Mouse (Mus musculus) lung, embryonic 15.5 days (tissue): ENCODE measurements at regions not wholly inside any gene's neighbourhood (a gene's known extent, or its start where the extent isn't known, plus 50 kb on each side); places are given as distances from the start of the nearest gene placed in this dataset.
A peak's percentile ranks its signal among the peaks of the same experiment; 100 is the strongest.

ENCODE experiments used
- ATAC-seq: fragments of 200-750 bp; cut with Nextera tagmentation; 2 replicates; pipeline ENCODE4 v1.8.0; 2017; ENCODE audit warnings: moderate number of reproducible peaks, borderline replicate concordance; ENCODE audit not compliant: low FRiP score, low TSS enrichment; ENCODE audit errors: extremely low read depth
- H3K27ac ChIP-seq: fragments of 300-500 bp; sonication (generic); 2 replicates; pipeline ENCODE4 v1.5.1; 2015; ENCODE audit warnings: moderate library complexity, mild to moderate bottlenecking, inconsistent platforms
- H3K27me3 ChIP-seq: fragments of 300-500 bp; sonication (generic); 2 replicates; pipeline ENCODE4 v1.6.1; 2015; ENCODE audit warnings: inconsistent platforms
- H3K36me3 ChIP-seq: fragments of 300-500 bp; sonication (generic); 2 replicates; pipeline ENCODE4 v1.6.1; 2015; ENCODE audit warnings: inconsistent platforms
- H3K4me1 ChIP-seq: fragments of 300-500 bp; sonication (generic); 2 replicates; pipeline ENCODE4 v1.6.1; 2015; ENCODE audit warnings: inconsistent platforms
- H3K4me2 ChIP-seq: fragments of 300-500 bp; sonication (generic); 2 replicates; pipeline ENCODE4 v1.6.1; 2015; ENCODE audit warnings: inconsistent platforms, mild to moderate bottlenecking, moderate library complexity
- H3K4me3 ChIP-seq: fragments of 300-500 bp; sonication (generic); 2 replicates; pipeline ENCODE4 v1.5.1; 2015; ENCODE audit warnings: mild to moderate bottlenecking, inconsistent platforms
- H3K9ac ChIP-seq: fragments of 300-500 bp; sonication (generic); 2 replicates; pipeline ENCODE4 v1.6.1; 2015; ENCODE audit warnings: inconsistent platforms
- H3K9me3 ChIP-seq: fragments of 300-500 bp; sonication (generic); 2 replicates; pipeline ENCODE4 v1.6.1; 2016; ENCODE audit warnings: inconsistent platforms
- WGBS: fragments of 180-500 bp; shearing (Covaris S2); methylation state at CpG from one replicate; pipeline ENCODE4 v1.1.7; 2015; 5-methylcytosine and 5-hydroxymethylcytosine counted together

DNA sequence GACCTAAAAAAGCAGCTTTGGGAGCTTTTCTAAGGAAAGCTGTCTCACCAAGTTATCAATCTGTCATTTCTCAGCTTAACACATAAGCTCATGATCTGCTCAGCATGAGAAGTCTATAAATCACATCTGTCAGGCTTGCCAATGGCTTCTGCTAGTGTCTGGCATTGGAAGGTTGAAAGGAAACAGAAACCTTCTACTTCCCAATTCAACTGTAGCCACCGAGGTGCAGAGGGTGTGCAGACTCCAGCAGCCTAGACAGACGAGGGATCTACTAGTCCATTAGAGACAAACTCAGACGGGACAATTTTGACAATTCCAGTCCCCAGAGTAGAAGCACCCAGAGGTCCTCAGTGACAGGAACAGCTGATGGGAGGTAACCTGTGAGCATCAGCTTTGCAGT lies 103.0 kb downstream of the Nab1 start:
- Histone ChIP-seq H3K4me3 (no peak overlapping the region), H3K27me3 (no peaks in the 10 kb centered on the region), H3K9ac (no peak overlapping the region), H3K9me3 (no peaks in the 10 kb centered on the region), H3K36me3 (no peaks in the 10 kb centered on the region), H3K4me2 (no peak overlapping the region), H3K27ac (no peak overlapping the region), H3K4me1 (no peaks in the 10 kb centered on the region)
- WGBS: 30% methylated on average over 3 of the region's 3 CpGs
- ATAC-seq: no peak

DNA sequence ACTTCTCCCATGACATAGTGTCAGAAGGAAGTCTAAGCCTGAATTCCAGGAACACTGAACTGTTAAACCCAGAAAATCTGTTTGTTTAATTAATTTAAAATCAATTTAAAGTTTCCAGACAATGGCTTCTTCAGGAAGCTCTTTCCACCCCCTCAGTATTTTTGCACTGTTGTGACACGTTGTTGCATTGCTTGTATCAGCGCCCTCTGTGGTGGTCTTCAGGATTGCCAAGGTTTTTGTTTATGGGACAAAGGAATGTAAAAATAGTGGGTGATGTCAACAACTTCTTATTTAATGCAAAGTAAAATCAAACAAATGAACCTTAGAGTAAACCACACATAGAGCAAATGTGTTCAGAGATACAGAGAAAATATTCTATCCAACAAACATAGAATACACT lies 107.5 kb downstream of the Nab1 start:
- Histone ChIP-seq H3K4me3 (no peak overlapping the region), H3K9me3 (no peaks in the 10 kb centered on the region), H3K27ac (no peak overlapping the region), H3K4me1 (no peaks in the 10 kb centered on the region), H3K4me2 (no peak overlapping the region), H3K36me3 (no peaks in the 10 kb centered on the region), H3K27me3 (no peaks in the 10 kb centered on the region), H3K9ac (no peak overlapping the region)
- no peak for ATAC-seq
- WGBS: 42% methylated on average over 2 of the region's 2 CpGs

DNA sequence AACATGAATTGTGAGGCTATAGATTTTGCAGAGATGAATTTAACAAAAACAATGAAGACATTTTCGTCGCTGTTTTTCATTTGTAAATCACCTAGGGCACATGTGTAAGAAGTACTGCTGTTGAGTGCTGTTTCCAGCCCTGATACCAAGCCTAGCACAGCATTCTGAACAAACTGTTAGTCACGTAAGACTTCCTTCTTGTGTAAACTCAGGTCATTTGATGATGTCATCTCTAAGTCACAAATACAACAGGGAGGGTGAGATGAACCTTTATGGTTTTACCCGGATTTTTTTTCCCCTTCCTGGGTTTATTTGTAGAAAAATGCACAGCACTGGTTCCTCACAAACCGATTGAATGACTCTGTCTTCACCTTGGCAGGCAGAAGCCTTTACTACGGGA lies 111.6 kb downstream of the Nab1 start:
- 63% methylated on average over 6 of the region's 6 CpGs for WGBS
- Histone ChIP-seq H3K36me3 (no peaks in the 10 kb centered on the region), H3K9me3 (no peaks in the 10 kb centered on the region), H3K9ac (no peak overlapping the region), H3K4me1 (no peaks in the 10 kb centered on the region), H3K4me2 (no peak overlapping the region), H3K4me3 (no peak overlapping the region), H3K27ac (no peak overlapping the region), H3K27me3 (no peaks in the 10 kb centered on the region)
- ATAC-seq: no peak

DNA sequence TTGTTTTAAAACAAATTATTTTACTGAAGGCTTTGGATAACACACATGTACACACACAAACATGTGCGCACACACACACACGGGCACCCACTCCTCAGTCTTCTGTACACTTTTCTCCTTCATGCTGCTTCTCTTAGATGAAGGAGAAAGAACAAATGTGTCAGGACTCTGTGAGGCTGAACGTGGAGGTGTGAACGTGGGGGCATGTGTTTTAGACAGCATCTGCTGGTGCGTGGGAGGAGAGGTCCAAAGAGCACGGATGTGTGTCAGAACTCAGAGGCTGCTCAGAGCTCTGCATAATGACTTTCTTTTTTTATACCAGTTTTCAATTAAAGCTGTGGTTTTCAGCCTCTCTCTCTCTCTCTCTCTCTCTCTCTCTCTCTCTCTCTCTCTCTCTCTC lies 112.4 kb downstream of the Nab1 start:
- Histone ChIP-seq H3K9ac (no peak overlapping the region), H3K4me1 (no peaks in the 10 kb centered on the region), H3K9me3 (no peaks in the 10 kb centered on the region), H3K4me3 (no peak overlapping the region), H3K36me3 (no peaks in the 10 kb centered on the region), H3K27me3 (no peaks in the 10 kb centered on the region), H3K27ac (no peak overlapping the region), H3K4me2 (no peak overlapping the region)
- ATAC-seq: no peak
- WGBS: 51% methylated on average over 6 of the region's 6 CpGs

DNA sequence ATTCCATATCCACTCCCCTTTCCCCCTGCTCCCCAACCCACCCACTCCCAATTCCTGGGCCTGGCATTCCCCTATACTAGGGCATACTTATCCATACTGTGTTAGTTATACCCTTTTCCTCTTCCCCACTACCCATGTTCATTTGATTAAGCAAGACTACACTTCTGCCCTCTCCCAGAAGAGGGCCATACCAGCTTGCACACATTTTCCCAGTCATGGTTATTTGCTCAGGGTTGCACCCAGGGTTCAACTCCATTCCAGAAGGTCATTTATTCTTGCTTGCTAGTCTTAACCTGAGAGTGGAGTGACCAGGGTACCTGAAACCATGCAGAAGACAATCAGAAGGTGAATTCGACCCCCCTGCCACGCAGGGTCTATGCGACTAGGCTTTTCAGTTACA lies 113.4 kb downstream of the Nab1 start:
- WGBS: 74% methylated on average over 3 of the region's 3 CpGs
- Histone ChIP-seq H3K36me3 (no peaks in the 10 kb centered on the region), H3K9me3 (no peaks in the 10 kb centered on the region), H3K4me1 (no peaks in the 10 kb centered on the region), H3K4me3 (no peak overlapping the region), H3K4me2 (no peak overlapping the region), H3K27me3 (no peaks in the 10 kb centered on the region), H3K9ac (no peak overlapping the region), H3K27ac (no peak overlapping the region)
- no peak for ATAC-seq

DNA sequence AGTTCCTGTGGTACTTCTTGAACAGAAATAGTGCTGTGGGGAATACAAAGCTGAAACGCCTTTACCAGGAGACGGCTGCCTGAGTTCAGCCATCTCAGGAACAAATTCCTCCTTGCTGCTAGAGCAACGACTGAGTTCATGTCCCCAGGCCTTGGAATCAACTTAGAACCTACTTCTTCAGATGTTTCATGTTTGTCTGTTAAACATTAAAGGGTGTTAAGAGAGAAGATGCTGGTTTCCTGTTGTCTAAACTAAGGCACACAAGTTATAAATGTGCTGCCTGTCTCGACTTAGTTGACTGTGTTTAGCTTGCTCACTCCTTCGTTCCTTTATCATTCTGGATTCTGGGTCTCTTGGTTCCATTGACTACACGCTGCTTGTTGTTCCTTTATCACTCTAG lies 125.2 kb downstream of the Nab1 start:
- no peak for ATAC-seq
- H3K36me3 ChIP-seq: no peaks in the 10 kb centered on the region
- H3K9me3 ChIP-seq: no peaks in the 10 kb centered on the region
- H3K4me1 ChIP-seq: no peaks in the 10 kb centered on the region
- H3K27ac ChIP-seq: no peak overlapping the region
- no peak overlapping the region for H3K9ac ChIP-seq
- 61% methylated on average over 6 of the region's 6 CpGs for WGBS
- no peak overlapping the region for H3K4me3 ChIP-seq
- no peaks in the 10 kb centered on the region for H3K27me3 ChIP-seq
- H3K4me2 ChIP-seq: no peak overlapping the region

DNA sequence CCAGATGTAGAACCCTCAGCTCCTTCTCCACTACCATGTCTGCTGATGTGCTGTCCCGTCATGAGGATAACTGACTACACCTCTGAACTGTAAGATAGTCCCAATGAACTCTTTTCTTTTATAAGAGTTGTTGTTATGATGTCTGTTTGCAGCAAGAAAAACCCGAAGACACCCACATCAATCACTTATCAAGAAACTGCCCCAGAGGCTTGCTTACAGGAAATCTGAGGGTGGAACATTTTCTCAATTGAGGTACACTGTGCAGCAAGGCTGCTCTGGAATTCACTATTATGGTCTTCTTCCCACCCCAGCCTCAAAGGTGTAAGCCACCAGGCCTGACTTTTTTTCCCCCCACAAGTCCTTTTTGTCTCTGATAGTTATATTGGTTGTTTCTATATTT lies 125.8 kb downstream of the Nab1 start:
- ATAC-seq: no peak
- H3K9me3 ChIP-seq: no peaks in the 10 kb centered on the region
- 79% methylated on average over 2 of the region's 2 CpGs for WGBS

DNA sequence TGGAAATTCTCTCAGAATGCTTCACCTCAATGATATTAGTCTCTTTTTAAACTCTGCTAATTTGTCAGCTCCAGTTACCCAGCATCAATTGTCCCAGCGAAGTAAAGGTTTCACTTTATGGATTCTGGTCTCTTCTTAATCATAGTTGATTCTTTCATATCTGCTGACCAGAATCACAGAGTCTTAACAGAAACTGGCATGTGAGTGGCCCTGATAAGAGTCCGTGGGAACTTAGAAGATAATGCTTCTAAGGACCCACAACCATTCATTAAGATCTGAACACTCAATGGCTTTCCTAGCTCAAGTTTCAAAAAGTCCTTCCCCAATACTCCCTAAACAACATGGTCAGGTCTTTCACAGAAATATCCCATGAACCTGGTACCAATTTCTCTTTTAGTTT lies 126.7 kb downstream of the Nab1 start:
- ATAC-seq: no peak
- WGBS: 76% methylated on average over 2 of the region's 2 CpGs
- H3K9ac ChIP-seq: no peak overlapping the region
- no peaks in the 10 kb centered on the region for H3K9me3 ChIP-seq
- H3K27me3 ChIP-seq: no peaks in the 10 kb centered on the region
- H3K36me3 ChIP-seq: no peaks in the 10 kb centered on the region
- no peak overlapping the region for H3K27ac ChIP-seq
- no peaks in the 10 kb centered on the region for H3K4me1 ChIP-seq
- H3K4me3 ChIP-seq: no peak overlapping the region
- H3K4me2 ChIP-seq: no peak overlapping the region

More for the DNA sequence above, 125.8 kb downstream of the Nab1 start:
- Histone ChIP-seq H3K36me3 (no peaks in the 10 kb centered on the region), H3K27ac (no peak overlapping the region), H3K4me3 (no peak overlapping the region), H3K27me3 (no peaks in the 10 kb centered on the region), H3K4me1 (no peaks in the 10 kb centered on the region), H3K4me2 (no peak overlapping the region), H3K9ac (no peak overlapping the region)

DNA sequence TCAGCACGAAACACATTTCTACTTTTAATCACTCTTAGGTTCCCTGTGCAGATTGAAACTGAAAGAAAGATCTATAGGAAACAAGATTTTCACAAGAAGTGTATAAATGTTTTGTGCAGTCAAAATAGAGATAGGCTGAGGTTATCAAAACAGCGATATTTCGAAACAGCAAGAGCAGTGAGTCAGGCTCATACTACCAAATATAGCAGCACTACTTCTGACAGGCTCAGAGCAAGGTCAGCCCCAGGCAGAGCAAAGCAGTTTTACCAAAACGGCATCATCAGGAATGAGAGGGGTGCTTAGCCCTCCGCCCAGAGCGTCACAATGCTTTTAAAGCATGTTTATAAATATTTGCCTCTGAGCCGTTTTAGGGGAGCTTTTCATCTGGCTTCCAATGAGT lies 133.4 kb upstream of the Gls start:
- no peak overlapping the region for H3K4me3 ChIP-seq
- no peaks in the 10 kb centered on the region for H3K4me1 ChIP-seq
- no peak overlapping the region for H3K27ac ChIP-seq
- H3K4me2 ChIP-seq: no peak overlapping the region
- peaks cover 5% of the 10 kb centered on the region; the same call in 1 of the 2 replicates for H3K27me3 ChIP-seq
- no peak for ATAC-seq
- no peaks in the 10 kb centered on the region for H3K36me3 ChIP-seq
- no peak overlapping the region for H3K9ac ChIP-seq
- 50% methylated on average over 7 of the region's 7 CpGs for WGBS
- H3K9me3 ChIP-seq: no peaks in the 10 kb centered on the region

DNA sequence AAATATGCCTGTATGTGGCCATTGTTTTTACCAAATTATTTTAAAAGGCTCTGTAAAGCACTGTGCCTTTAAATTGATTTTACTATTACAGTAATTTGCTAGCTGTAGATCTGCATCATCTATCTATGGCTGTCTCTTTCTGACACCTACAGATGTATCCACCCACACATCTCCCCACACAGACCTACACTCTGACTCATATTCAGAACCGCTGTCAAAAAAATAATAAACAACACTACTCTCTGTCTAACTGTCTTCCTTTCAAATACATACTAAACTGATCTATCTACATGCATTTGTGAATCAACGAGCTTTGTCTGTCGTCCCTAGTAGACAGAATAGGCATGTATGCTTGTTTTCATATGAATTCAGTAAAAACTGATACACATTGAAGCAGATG lies 130.6 kb upstream of the Gls start:
- 62% methylated on average over 3 of the region's 3 CpGs for WGBS
- no peak for ATAC-seq

DNA sequence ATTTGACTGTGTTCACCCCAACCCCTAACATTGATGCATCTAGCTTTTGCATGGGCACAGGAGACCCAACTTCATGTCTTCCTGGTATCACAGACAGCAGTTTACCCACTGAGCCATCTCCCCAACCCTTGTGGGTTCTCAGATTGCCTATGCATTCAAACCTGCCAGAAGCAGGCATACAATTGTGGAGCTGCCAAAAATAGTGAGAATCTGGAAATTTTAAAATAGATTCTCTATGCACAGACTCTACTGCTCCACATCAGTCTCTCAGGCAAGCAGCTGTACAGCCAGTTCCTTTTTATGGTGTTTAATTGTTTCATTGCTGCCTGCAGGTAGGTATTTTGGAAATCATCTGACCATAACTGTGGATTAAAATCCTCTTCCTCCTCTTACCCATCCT lies 129.9 kb upstream of the Gls start:
- Histone ChIP-seq H3K36me3 (no peaks in the 10 kb centered on the region), H3K27me3 (peaks cover 5% of the 10 kb centered on the region; the same call in 1 of the 2 replicates), H3K9me3 (no peaks in the 10 kb centered on the region), H3K27ac (no peak overlapping the region), H3K4me1 (no peaks in the 10 kb centered on the region), H3K9ac (no peak overlapping the region), H3K4me3 (no peak overlapping the region), H3K4me2 (no peak overlapping the region)
- ATAC-seq: no peak

More for the DNA sequence above, 130.6 kb upstream of the Gls start:
- Histone ChIP-seq H3K4me1 (no peaks in the 10 kb centered on the region), H3K36me3 (no peaks in the 10 kb centered on the region), H3K4me2 (no peak overlapping the region), H3K27me3 (peaks cover 5% of the 10 kb centered on the region; the same call in 1 of the 2 replicates), H3K9me3 (no peaks in the 10 kb centered on the region), H3K4me3 (no peak overlapping the region), H3K9ac (no peak overlapping the region), H3K27ac (no peak overlapping the region)

DNA sequence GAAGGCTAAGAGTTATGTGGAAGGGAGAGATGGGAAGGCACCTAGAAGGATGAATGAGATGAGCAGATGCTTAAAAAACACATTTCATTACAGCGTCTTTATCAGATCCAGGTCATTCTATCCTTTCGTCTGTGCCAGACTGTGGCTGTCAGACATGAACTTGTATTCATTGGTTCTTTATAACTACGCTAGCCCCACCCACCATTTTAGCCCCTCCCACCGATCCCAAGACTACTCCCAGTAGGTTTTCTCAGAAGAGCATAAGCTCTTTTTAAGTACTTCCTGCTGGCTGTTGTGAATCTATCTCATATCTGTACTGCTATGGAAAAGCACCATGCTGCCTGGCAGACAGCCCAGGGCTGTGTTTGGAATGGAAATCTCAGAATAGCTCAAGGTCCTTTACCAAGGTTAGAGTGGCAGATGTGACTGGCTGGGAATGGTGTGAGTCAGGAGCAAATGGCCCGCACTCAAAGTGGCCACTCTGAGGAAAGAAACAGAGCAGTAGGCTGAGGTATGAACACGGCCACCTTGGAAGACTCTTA lies 121.1 kb upstream of the Gls start:
- H3K27me3 ChIP-seq: no peaks in the 10 kb centered on the region
- H3K4me2 ChIP-seq: no peak overlapping the region
- ATAC-seq: peak; percentile 42; the same call in 1 of the 2 replicates
- WGBS: 66% methylated on average over 6 of the region's 6 CpGs
- no peak overlapping the region for H3K27ac ChIP-seq
- H3K4me1 ChIP-seq: no peaks in the 10 kb centered on the region
- H3K9ac ChIP-seq: no peak overlapping the region
- no peaks in the 10 kb centered on the region for H3K9me3 ChIP-seq
- no peaks in the 10 kb centered on the region for H3K36me3 ChIP-seq
- H3K4me3 ChIP-seq: no peak overlapping the region

DNA sequence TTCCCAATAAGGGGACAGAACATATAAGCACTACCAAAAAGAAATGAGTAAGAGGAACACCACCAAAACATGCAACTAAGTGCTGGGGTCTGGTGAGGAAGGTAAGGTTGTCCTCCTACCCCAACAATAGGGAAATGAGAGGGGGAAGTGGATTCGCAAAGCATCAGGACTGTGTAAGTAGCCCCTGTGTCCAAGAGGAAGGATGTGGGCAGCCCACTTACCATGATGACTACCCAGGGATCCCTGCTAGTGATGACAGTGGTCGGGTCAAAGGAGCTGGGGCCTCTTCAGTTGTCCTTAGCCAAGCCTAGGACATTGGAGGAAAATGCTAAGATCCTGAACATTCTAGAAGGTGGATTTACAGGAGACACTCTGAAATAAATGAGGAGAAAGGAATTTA lies 109.1 kb upstream of the Gls start:
- H3K4me2 ChIP-seq: no peak overlapping the region
- H3K27ac ChIP-seq: no peak overlapping the region
- WGBS: 72% methylated on average over 2 of the region's 2 CpGs
- no peaks in the 10 kb centered on the region for H3K9me3 ChIP-seq
- H3K27me3 ChIP-seq: no peaks in the 10 kb centered on the region
- no peak overlapping the region for H3K4me3 ChIP-seq
- no peaks in the 10 kb centered on the region for H3K36me3 ChIP-seq
- no peaks in the 10 kb centered on the region for H3K4me1 ChIP-seq
- no peak for ATAC-seq
- no peak overlapping the region for H3K9ac ChIP-seq
